Mouse (Mus musculus): Measurements from ENCODE around the gene Olfr1183. TPM values are rescaled to one million over a fixed set of nuclear protein-coding genes. Genes with fewer than 3 reads are reported as not detected.
"Not testable (repeated sequence)": the region's sequence is repeated elsewhere in the genome, so short reads cannot be mapped to it uniquely, and the experiment has no call there.

Gene Olfr1183
- polyA plus RNA-seq (2012; rRNA removed), result not detected in 2 replicates

GRCm38 (mm10) chr2:88454567-88454966 lies at the start of gene Olfr1183:
Olfr1183 (plus strand) TSS chr2:88454867.
- H3K4me1 ChIP-seq (ENCODE audit: control insufficient read depth, insufficient read depth, low read length); DNase-seq; H3K4me3 ChIP-seq (replicated peaks; ENCODE audit: extremely low read depth, low read depth, low read length): not testable (repeated sequence)
- 87% methylated on average over 1 of the region's 1 CpGs for WGBS

GRCm38 (mm10) chr2:88406353-88406752 lies 48.3 kb upstream of the Olfr1183 start, which contains the start of gene Olfr1179:
Olfr1179 (minus strand) TSS chr2:88406453.
- Histone ChIP-seq H3K4me3 (replicated peaks; ENCODE audit: extremely low read depth, low read depth, low read length) (no peak within 1 kb of the TSS), H3K4me1 (ENCODE audit: control insufficient read depth, insufficient read depth, low read length) (no peaks in the 10 kb centered on the region)
- TF ChIP-seq CTCF (IDR thresholded peaks at IDR 0.05; ENCODE audit: insufficient read depth, low read length), result no peak
- no peak for TF ChIP-seq POLR2A (IDR thresholded peaks at IDR 0.05; ENCODE audit: borderline replicate concordance, extremely low read depth, low read depth, low read length)
- DNase-seq, result no peak
- 63% methylated on average over 3 of the region's 3 CpGs for WGBS

- Histone ChIP-seq H3K4me1 (ENCODE audit: control insufficient read depth, insufficient read depth, low read length) (no peaks in the 10 kb centered on the region), H3K4me3 (replicated peaks; ENCODE audit: extremely low read depth, low read depth, low read length) (no peak within 1 kb of the TSS)
- WGBS, result 65% methylated on average over 2 of the region's 2 CpGs
- no peak for DNase-seq
- TF ChIP-seq CTCF (IDR thresholded peaks at IDR 0.05; ENCODE audit: insufficient read depth, low read length) (no peak), POLR2A (IDR thresholded peaks at IDR 0.05; ENCODE audit: borderline replicate concordance, extremely low read depth, low read depth, low read length) (no peak)
Measured at GRCm38 (mm10) chr2:88419051-88419450, 35.6 kb upstream of the Olfr1183 start, which contains the start of gene Olfr1180. Olfr1180 (minus strand) TSS chr2:88419151.

DNA sequence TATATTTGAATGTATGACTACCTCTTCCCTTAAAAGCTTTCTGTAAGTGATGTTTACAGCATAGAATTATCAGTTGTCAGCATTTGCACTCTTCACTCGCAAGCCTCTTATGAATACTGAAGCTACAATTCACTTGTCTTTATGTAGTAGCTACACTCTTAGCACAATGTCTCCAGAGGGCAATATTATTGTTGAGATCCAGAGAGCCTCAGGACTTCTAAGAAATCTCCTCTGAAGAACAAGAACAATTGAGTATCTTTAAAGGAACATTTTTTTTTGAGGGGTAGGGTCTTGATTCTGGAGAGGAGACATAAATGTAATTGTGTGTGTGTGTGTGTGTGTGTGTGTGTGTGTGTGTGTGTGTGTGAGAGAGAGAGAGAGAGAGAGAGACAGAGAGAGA lies 28.6 kb upstream of the Olfr1183 start, which contains the start of gene Olfr1181:
Gene Olfr1181 (minus strand): TSS at position 101 of the 400 bp plus-strand sequence.
- TF ChIP-seq CTCF (IDR thresholded peaks at IDR 0.05; ENCODE audit: insufficient read depth, low read length) (no peak), POLR2A (IDR thresholded peaks at IDR 0.05; ENCODE audit: borderline replicate concordance, extremely low read depth, low read depth, low read length) (no peak)
- WGBS, result 73% methylated on average over 1 of the region's 1 CpGs

GRCm38 (mm10) chr2:88449031-88449430 lies 5.6 kb upstream of the Olfr1183 start, which contains the start of gene Gm13757:
Gm13757 (minus strand) TSS chr2:88449131.
- WGBS, result 93% methylated on average over 1 of the region's 1 CpGs
- TF ChIP-seq CTCF (IDR thresholded peaks at IDR 0.05; ENCODE audit: insufficient read depth, low read length), result no peak
- no peak for TF ChIP-seq POLR2A (IDR thresholded peaks at IDR 0.05; ENCODE audit: borderline replicate concordance, extremely low read depth, low read depth, low read length)

More for the DNA sequence above, 28.6 kb upstream of the Olfr1183 start, which contains the start of gene Olfr1181:
- no peak for DNase-seq
- Histone ChIP-seq H3K4me1 (ENCODE audit: control insufficient read depth, insufficient read depth, low read length) (no peaks in the 10 kb centered on the region), H3K4me3 (replicated peaks; ENCODE audit: extremely low read depth, low read depth, low read length) (no peak within 1 kb of the TSS)

GRCm38 (mm10) chr2:88483298-88483697 lies 28.6 kb downstream of the Olfr1183 start, which contains the start of gene Olfr1184:
Olfr1184 (plus strand) TSS chr2:88483598.
- WGBS, result 79% methylated on average over 2 of the region's 2 CpGs

More at GRCm38 (mm10) chr2:88449031-88449430, 5.6 kb upstream of the Olfr1183 start, which contains the start of gene Gm13757:
- no peaks in the 10 kb centered on the region for H3K4me1 ChIP-seq (ENCODE audit: control insufficient read depth, insufficient read depth, low read length)
- no peak within 1 kb of the TSS for H3K4me3 ChIP-seq (replicated peaks; ENCODE audit: extremely low read depth, low read depth, low read length)
- DNase-seq, result no peak

DNA sequence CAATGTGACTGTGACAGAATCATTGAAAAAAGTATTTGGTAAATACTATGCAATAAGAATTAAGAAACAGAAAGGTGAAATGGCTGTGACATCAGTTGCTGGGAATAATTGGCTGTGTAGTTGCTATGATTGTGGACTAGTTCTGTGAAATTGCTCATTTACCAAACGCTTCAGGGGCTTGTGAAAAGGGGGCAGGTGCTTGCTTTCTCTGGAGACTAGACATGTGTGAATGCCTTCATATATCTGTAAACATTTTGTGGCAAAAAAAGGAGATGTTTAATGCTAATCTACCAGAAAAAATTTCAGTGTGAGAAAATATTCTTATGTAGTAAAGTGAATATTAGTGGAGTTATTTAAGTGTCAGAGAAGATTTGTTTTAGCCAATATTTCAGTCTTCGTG lies 38.4 kb downstream of the Olfr1183 start, which contains the start of gene Olfr1185-ps1:
Gene Olfr1185-ps1 (plus strand): TSS at position 301 of the 400 bp plus-strand sequence.
- 56% methylated on average over 2 of the region's 2 CpGs for WGBS
- DNase-seq, result no peak
- Histone ChIP-seq H3K4me1 (ENCODE audit: control insufficient read depth, insufficient read depth, low read length) (no peaks in the 10 kb centered on the region), H3K4me3 (replicated peaks; ENCODE audit: extremely low read depth, low read depth, low read length) (no peak within 1 kb of the TSS)
- TF ChIP-seq POLR2A (IDR thresholded peaks at IDR 0.05; ENCODE audit: borderline replicate concordance, extremely low read depth, low read depth, low read length) (no peak), CTCF (IDR thresholded peaks at IDR 0.05; ENCODE audit: insufficient read depth, low read length) (no peak)

More at GRCm38 (mm10) chr2:88483298-88483697, 28.6 kb downstream of the Olfr1183 start, which contains the start of gene Olfr1184:
- DNase-seq, result no peak
- no peaks in the 10 kb centered on the region for H3K4me1 ChIP-seq (ENCODE audit: control insufficient read depth, insufficient read depth, low read length)
- no peak within 1 kb of the TSS for H3K4me3 ChIP-seq (replicated peaks; ENCODE audit: extremely low read depth, low read depth, low read length)
- TF ChIP-seq CTCF (IDR thresholded peaks at IDR 0.05; ENCODE audit: insufficient read depth, low read length), result no peak
- no peak for TF ChIP-seq POLR2A (IDR thresholded peaks at IDR 0.05; ENCODE audit: borderline replicate concordance, extremely low read depth, low read depth, low read length)

- TF ChIP-seq POLR2A (IDR thresholded peaks at IDR 0.05; ENCODE audit: borderline replicate concordance, extremely low read depth, low read depth, low read length), result no peak
- TF ChIP-seq CTCF (IDR thresholded peaks at IDR 0.05; ENCODE audit: insufficient read depth, low read length), result no peak
- H3K4me3 ChIP-seq (replicated peaks; ENCODE audit: extremely low read depth, low read depth, low read length), result no peak within 1 kb of the TSS
- WGBS, result 65% methylated on average over 2 of the region's 2 CpGs
- H3K4me1 ChIP-seq (ENCODE audit: control insufficient read depth, insufficient read depth, low read length), result no peaks in the 10 kb centered on the region
- no peak for DNase-seq
Measured at GRCm38 (mm10) chr2:88518251-88518650, 63.6 kb downstream of the Olfr1183 start, which contains the start of gene Olfr1186. Olfr1186 (plus strand) TSS chr2:88518551.

Other genes starting within 250 kb of the Olfr1183 start
- not detected in 2 replicates for gene Olfr1170, start 226.5 kb upstream of the Olfr1183 start, polyA plus RNA-seq (2012; rRNA removed)
- not detected in 2 replicates for gene Olfr1173, start 175.0 kb upstream of the Olfr1183 start, polyA plus RNA-seq (2012; rRNA removed)
- not detected in 2 replicates for gene Olfr1174-ps, start 139.7 kb upstream of the Olfr1183 start, polyA plus RNA-seq (2012; rRNA removed)
- gene Olfr1175-ps, start 127.7 kb upstream of the Olfr1183 start, polyA plus RNA-seq (2012; rRNA removed), result not detected in 2 replicates
- gene Olfr1176, start 118.1 kb upstream of the Olfr1183 start, polyA plus RNA-seq (2012; rRNA removed), result not detected in 2 replicates
- gene Olfr1177-ps, start 108.4 kb upstream of the Olfr1183 start, polyA plus RNA-seq (2012; rRNA removed), result not detected in 2 replicates
- gene Olfr1178, start 67.8 kb upstream of the Olfr1183 start, polyA plus RNA-seq (2012; rRNA removed), result not detected in 2 replicates
- not detected in 2 replicates for gene Olfr1179, start 48.4 kb upstream of the Olfr1183 start, polyA plus RNA-seq (2012; rRNA removed)
- gene Olfr1180, start 35.7 kb upstream of the Olfr1183 start, polyA plus RNA-seq (2012; rRNA removed), result not detected in 2 replicates
- not detected in 2 replicates for gene Olfr1181, start 28.7 kb upstream of the Olfr1183 start, polyA plus RNA-seq (2012; rRNA removed)
- not detected in 2 replicates for gene Gm13757, start 5.7 kb upstream of the Olfr1183 start, polyA plus RNA-seq (2012; rRNA removed)
- gene Olfr1184, start 28.7 kb downstream of the Olfr1183 start, polyA plus RNA-seq (2012; rRNA removed), result not detected in 2 replicates
- gene Olfr1185-ps1, start 38.5 kb downstream of the Olfr1183 start, polyA plus RNA-seq (2012; rRNA removed), result not detected in 2 replicates
- not detected in 2 replicates for gene Olfr1186, start 63.7 kb downstream of the Olfr1183 start, polyA plus RNA-seq (2012; rRNA removed)
- not detected in 2 replicates for gene Olfr1188, start 102.1 kb downstream of the Olfr1183 start, polyA plus RNA-seq (2012; rRNA removed)
- gene Olfr1189, start 131.6 kb downstream of the Olfr1183 start, polyA plus RNA-seq (2012; rRNA removed), result not detected in 2 replicates
- gene Olfr1191-ps1, start 185.7 kb downstream of the Olfr1183 start, polyA plus RNA-seq (2012; rRNA removed), result not detected in 2 replicates
- gene Olfr1192-ps1, start 193.6 kb downstream of the Olfr1183 start, polyA plus RNA-seq (2012; rRNA removed), result not detected in 2 replicates
- not detected in 2 replicates for gene Olfr1193, start 220.8 kb downstream of the Olfr1183 start, polyA plus RNA-seq (2012; rRNA removed)
- not detected in 2 replicates for gene Olfr1195, start 234.3 kb downstream of the Olfr1183 start, polyA plus RNA-seq (2012; rRNA removed)
- gene Olfr1196, start 249.7 kb downstream of the Olfr1183 start, polyA plus RNA-seq (2012; rRNA removed), result not detected in 2 replicates